Comparison of ENCODE assay signal across 21 mouse cellular contexts in genomic region chr14:61918113-61918512, GRCm38 (mm10).
"Had no signal": no experiment of that assay in that cellular context is flagged by ENCODE, and none has a peak within 500 bp of the region (broad histone marks: within the 10 kb centered on the region; RNA-seq: fewer than 3 reads in every experiment).

No protein-coding gene starts in this region.

- H3K4me1 ChIP-seq: intestine, embryonic 15.5 days; kidney, embryonic 15.5 days; limb, embryonic 12.5 days; limb, embryonic 15.5 days; liver, embryonic 12.5 days; liver, embryonic 15.5 days; midbrain, embryonic 12.5 days had no signal

- H3K27me3 ChIP-seq: intestine, embryonic 15.5 days; kidney, embryonic 15.5 days; limb, embryonic 12.5 days; limb, embryonic 15.5 days; liver, embryonic 12.5 days; liver, embryonic 15.5 days; midbrain, embryonic 12.5 days had no signal

- H3K27ac ChIP-seq: intestine, embryonic 15.5 days; kidney, embryonic 15.5 days; limb, embryonic 12.5 days; limb, embryonic 15.5 days; liver, embryonic 12.5 days; liver, embryonic 15.5 days; midbrain, embryonic 12.5 days; stomach, postnatal 0 days had no signal

- H3K36me3 ChIP-seq: intestine, embryonic 15.5 days; kidney, embryonic 15.5 days; limb, embryonic 12.5 days; limb, embryonic 15.5 days; liver, embryonic 12.5 days; liver, embryonic 15.5 days; midbrain, embryonic 12.5 days had no signal

- DNase-seq: kidney, adult 11 months; kidney, adult 8-10 months; kidney, postnatal 10 days; kidney, postnatal 36 days; left cerebral cortex, postnatal 4 days; lung, adult 2 months; right cerebral cortex, adult 18-20 months; right cerebral cortex, postnatal 14 days; right cerebral cortex, postnatal 4 days; thymus, adult 2 months; thymus, postnatal 14 days; thymus, postnatal 4 days had no signal

- ATAC-seq: intestine, embryonic 15.5 days; liver, embryonic 12.5 days; midbrain, embryonic 16.5 days had no signal

- H3K4me3 ChIP-seq: intestine, embryonic 15.5 days; kidney, embryonic 15.5 days; limb, embryonic 12.5 days; limb, embryonic 15.5 days; liver, embryonic 12.5 days; liver, embryonic 15.5 days; midbrain, embryonic 12.5 days had no signal

- H3K9me3 ChIP-seq: intestine, embryonic 15.5 days; kidney, embryonic 15.5 days; limb, embryonic 15.5 days; liver, embryonic 12.5 days; liver, embryonic 15.5 days; midbrain, embryonic 12.5 days had no signal

- H3K4me2 ChIP-seq: intestine, embryonic 15.5 days; kidney, embryonic 15.5 days; limb, embryonic 12.5 days; limb, embryonic 15.5 days; liver, embryonic 12.5 days; liver, embryonic 15.5 days; midbrain, embryonic 12.5 days had no signal

- H3K9ac ChIP-seq: intestine, embryonic 15.5 days; kidney, embryonic 15.5 days; limb, embryonic 12.5 days; limb, embryonic 15.5 days; liver, embryonic 12.5 days; liver, embryonic 15.5 days; midbrain, embryonic 12.5 days had no signal
